Mouse (Mus musculus) testis, adult 2 months (tissue): ENCODE measurements around the gene Rcc1l. TPM values are rescaled to one million over a fixed set of nuclear protein-coding genes. Genes with fewer than 3 reads are reported as not detected.

Source experiments
- H3K27ac ChIP-seq: fragments of 200-500 bp; 2 replicates; pipeline ENCODE4 v1.5.1; 2012; ENCODE audit warnings: low read depth, low read length; ENCODE audit not compliant: control insufficient read depth, insufficient read depth
- H3K27me3 ChIP-seq: fragments of 200-500 bp; 2 replicates; pipeline ENCODE4 v1.6.1; 2012; ENCODE audit warnings: mild to moderate bottlenecking, low read length, moderate library complexity; ENCODE audit not compliant: control insufficient read depth, insufficient read depth
- H3K36me3 ChIP-seq: fragments of 200-500 bp; 2 replicates; pipeline ENCODE4 v1.6.1; 2012; ENCODE audit warnings: mild to moderate bottlenecking, low read length; ENCODE audit not compliant: control insufficient read depth, insufficient read depth
- H3K4me1 ChIP-seq: fragments of 200-500 bp; 2 replicates; pipeline ENCODE4 v1.6.1; 2012; ENCODE audit warnings: low read length; ENCODE audit not compliant: control insufficient read depth, insufficient read depth
- H3K4me3 ChIP-seq: fragments of 200-500 bp; 2 replicates; pipeline ENCODE4 v1.5.1; 2012; ENCODE audit warnings: low read depth, mild to moderate bottlenecking, low read length, moderate library complexity, mixed read lengths; ENCODE audit not compliant: control insufficient read depth
- CTCF ChIP-seq: fragments of 200-500 bp; IDR thresholded peaks from 2 replicates; pipeline ENCODE4 v1.5.1; 2012; ENCODE audit warnings: low read depth, mild to moderate bottlenecking, inconsistent platforms, low read length, moderate library complexity; ENCODE audit not compliant: control insufficient read depth, insufficient read depth, insufficient replicate concordance
- POLR2A ChIP-seq: fragments of 200-500 bp; IDR thresholded peaks from 2 replicates; pipeline ENCODE4 v1.6.1; 2012; ENCODE audit warnings: low read depth, mild to moderate bottlenecking, inconsistent platforms, low read length, moderate library complexity; ENCODE audit not compliant: control insufficient read depth
- polyA plus RNA-seq: library from polyadenylated mRNA; depleted of rRNA; stranded (reverse); fragments of >200 nt; gene quantifications from 2 replicates; pipeline ENCODE4 v1.2.3, GENCODE M21; 2012

Rcc1l gene
- polyA plus RNA-seq, 1 experiment: 10.3 TPM

DNA sequence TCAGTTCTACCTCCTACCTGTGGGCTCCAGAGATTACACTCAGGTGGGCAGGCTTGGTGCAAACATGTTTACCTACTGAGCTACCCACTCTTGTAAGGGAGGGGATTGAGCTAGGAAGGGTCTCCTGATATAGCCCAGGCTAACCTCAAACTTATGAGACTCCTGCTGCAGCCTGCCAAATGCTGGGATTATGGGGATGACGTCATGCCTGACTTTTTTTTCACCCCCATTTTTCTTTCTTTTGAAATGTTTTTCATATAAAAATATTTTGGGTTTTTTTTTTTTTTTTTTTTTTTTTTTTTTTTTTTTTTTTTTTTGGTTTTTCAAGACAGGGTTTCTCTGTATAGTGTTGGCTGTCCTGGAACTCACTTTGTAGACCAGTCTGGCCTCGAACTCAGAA lies 50.3 kb downstream of the Rcc1l start:
- Histone ChIP-seq H3K4me1 (peaks cover 4% of the 10 kb centered on the region), H3K4me3 (no peak overlapping the region), H3K36me3 (no peaks in the 10 kb centered on the region), H3K27ac (no peak overlapping the region), H3K27me3 (no peaks in the 10 kb centered on the region)
- TF ChIP-seq POLR2A (no peak), CTCF (no peak)

DNA sequence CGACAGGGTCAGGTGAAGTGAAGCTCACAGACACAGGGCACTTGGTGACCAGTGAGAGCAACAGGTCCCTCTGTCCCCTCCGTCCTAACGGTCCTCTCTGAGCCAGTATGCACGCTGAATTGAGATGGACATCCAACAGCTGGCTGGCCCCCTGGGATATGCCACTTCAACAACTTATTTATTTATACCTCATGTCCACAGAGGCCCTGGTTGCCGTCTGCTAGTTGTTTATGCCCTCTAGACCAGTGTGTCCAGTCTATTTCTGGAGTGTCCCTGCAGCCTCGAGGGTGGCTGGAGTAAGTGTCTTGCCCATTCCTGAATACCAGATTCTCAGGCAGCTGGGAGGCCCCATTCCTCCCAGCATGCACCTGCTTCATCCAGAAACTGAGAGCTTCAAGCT lies 52.7 kb downstream of the Rcc1l start:
- Histone ChIP-seq H3K27ac (no peak overlapping the region), H3K4me1 (peaks cover 4% of the 10 kb centered on the region), H3K36me3 (no peaks in the 10 kb centered on the region), H3K27me3 (no peaks in the 10 kb centered on the region), H3K4me3 (no peak overlapping the region)
- TF ChIP-seq POLR2A (no peak), CTCF (no peak)

DNA sequence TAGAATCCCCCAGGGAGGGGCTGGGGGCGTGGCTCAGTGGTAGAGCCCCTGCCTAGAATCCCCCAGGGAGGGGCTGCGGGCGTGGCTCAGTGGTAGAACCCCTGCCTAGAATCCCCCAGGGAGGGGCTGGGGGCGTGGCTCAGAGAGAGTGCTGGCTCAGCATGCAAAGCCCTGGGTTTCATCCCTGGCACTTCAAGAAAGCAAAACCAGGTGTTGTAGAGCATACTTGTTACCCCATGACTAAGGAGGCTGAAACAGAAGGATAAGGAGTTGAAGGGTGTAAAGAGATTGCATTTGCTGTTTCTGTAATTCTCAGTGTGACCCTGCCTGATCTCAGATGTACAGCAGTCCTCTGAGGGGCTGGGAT lies 54.7 kb downstream of the Rcc1l start:
- H3K4me1 ChIP-seq: peaks cover 4% of the 10 kb centered on the region
- no peak for TF ChIP-seq POLR2A
- TF ChIP-seq CTCF: no peak
- no peaks in the 10 kb centered on the region for H3K27me3 ChIP-seq
- no peaks in the 10 kb centered on the region for H3K36me3 ChIP-seq
- no peak overlapping the region for H3K4me3 ChIP-seq
- no peak overlapping the region for H3K27ac ChIP-seq

DNA sequence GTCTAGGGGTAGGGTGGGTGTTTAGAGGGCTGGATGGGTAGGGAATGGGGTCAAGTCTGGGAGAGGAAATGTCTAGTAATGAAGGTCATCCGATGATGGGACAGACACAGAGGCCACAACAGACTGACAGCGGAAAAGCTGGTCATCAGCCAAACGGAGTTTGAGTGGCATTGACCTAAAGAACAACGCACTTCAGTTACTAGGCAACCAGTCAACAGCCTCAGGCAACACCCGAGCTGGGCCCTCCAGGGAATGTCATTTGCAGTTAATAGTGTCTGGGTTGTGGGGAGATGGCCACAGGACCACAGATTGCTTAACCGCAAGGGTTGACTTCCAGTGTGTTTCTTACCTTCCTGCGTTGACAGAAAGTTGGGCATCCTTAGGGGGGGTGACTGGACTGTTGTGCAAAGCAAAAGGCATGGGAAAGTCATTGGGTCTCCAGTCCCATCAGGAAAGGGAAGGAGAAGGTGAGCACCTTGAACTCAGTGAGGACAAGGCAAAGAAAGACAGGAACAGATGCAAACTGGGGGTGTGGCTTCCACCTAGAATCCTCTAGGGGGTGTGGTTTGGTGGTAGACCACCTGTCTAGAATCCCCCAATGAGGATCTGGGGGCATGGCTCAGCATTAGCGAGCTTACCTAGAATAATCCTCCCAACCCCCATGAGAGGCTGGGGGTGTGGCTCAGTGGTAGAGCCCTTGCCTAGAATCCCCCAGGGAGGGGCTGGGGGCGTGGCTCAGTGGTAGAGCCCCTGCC lies 55.3 kb downstream of the Rcc1l start:
- H3K36me3 ChIP-seq: no peaks in the 10 kb centered on the region
- H3K4me1 ChIP-seq: peaks cover 4% of the 10 kb centered on the region
- no peak for TF ChIP-seq CTCF
- TF ChIP-seq POLR2A: no peak

GRCm38 (mm10) chr5:134120135-134120534 lies 56.4 kb downstream of the Rcc1l start:
- no peak for TF ChIP-seq CTCF
- TF ChIP-seq POLR2A: no peak
- Histone ChIP-seq H3K4me1 (peaks cover 2% of the 10 kb centered on the region), H3K36me3 (no peaks in the 10 kb centered on the region), H3K27me3 (no peaks in the 10 kb centered on the region), H3K27ac (no peak overlapping the region), H3K4me3 (no peak overlapping the region)

More for the DNA sequence above, 55.3 kb downstream of the Rcc1l start:
- Histone ChIP-seq H3K27me3 (no peaks in the 10 kb centered on the region), H3K4me3 (no peak overlapping the region), H3K27ac (no peak overlapping the region)

- Histone ChIP-seq H3K27me3 (no peaks in the 10 kb centered on the region), H3K4me3 (no peak overlapping the region), H3K27ac (no peak overlapping the region), H3K36me3 (no peaks in the 10 kb centered on the region), H3K4me1 (peaks cover 2% of the 10 kb centered on the region; the same call in 1 of the 2 replicates)
- TF ChIP-seq POLR2A (no peak), CTCF (no peak)
These were observed 57.0 kb downstream of the Rcc1l start for GRCm38 (mm10) chr5:134119481-134120120.

- Histone ChIP-seq H3K4me3 (no peak overlapping the region), H3K27ac (no peak overlapping the region), H3K36me3 (no peaks in the 10 kb centered on the region), H3K27me3 (no peaks in the 10 kb centered on the region), H3K4me1 (peaks cover 2% of the 10 kb centered on the region; the same call in 1 of the 2 replicates)
- TF ChIP-seq POLR2A (no peak), CTCF (no peak)
These were observed 57.7 kb downstream of the Rcc1l start for GRCm38 (mm10) chr5:134118798-134119407.
